Mouse (Mus musculus): ENCODE data around the gene Ubash3b.
A peak's percentile ranks its signal among the peaks of the same experiment; 100 is the strongest.

Ubash3b gene

DNA sequence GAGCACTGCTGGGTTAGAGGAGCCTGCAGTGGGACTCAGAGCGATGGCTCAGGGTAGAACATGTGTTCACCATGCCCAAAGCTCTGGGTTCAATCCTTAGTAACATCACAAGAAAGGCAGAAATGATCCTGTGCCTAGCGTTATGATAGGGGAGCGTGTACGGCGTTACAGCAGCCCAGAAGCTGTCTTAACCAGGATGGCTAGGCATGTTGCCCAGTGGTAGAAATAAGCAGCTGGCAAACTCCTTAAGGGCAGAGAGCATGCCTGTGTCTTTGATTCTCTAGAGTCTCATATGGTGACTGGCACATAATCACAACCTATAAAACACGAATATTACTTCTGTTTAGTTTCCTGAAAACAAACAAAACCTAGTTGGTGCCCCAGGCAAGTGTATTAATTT lies 170.0 kb downstream of the Ubash3b start:
- no peak for DNase-seq (ENCODE audit: low read depth)

- DNase-seq (ENCODE audit: low read depth), result peak; percentile 83
Observed at GRCm38 (mm10) chr9:40989940-40990588, 171.4 kb downstream of the Ubash3b start.

- no peak for DNase-seq (ENCODE audit: low read depth)
Observed at GRCm38 (mm10) chr9:40984313-40984712, 177.2 kb downstream of the Ubash3b start.

- DNase-seq (ENCODE audit: low read depth), result no peak
Observed at GRCm38 (mm10) chr9:40983758-40984157, 177.7 kb downstream of the Ubash3b start.

GRCm38 (mm10) chr9:40982480-40982879 lies 179.0 kb downstream of the Ubash3b start:
- no peak for DNase-seq (ENCODE audit: low read depth)

DNA sequence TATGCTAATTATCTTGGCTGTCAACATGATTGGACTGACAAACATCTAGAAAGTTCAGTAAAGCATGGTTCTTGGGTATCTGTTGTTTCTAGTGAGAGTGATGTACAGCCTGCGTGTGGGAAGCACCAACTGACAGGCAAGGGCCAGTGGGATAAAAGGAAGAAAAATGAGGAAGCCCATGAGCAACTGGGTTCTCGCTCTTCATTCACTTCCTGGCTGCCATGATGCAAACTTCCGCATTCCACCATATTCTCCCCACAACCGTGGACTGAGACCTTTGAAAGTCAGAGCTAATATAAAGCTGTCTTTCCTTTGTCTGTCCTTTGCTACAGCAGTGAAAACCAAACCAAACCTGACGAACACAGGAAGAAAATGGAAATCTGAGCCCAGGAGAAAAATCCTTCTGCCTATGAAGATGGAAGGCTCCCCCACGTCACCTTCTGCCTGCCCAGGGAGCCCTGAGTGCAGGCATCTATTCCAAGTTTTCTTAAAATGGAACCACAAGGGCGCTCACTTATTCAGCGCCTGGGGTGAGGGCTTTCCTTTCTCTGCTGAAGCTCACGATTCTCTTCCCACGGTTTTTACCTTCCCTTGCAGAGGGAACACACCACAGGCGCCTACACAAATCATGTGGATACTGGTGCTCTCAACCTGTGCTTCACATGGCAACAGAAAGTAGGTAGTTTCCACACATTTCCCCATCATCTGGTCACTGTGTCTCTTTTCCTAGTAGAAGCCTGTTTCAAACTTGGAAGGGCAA lies 187.3 kb downstream of the Ubash3b start:
- DNase-seq (ENCODE audit: low read depth), result no peak

DNA sequence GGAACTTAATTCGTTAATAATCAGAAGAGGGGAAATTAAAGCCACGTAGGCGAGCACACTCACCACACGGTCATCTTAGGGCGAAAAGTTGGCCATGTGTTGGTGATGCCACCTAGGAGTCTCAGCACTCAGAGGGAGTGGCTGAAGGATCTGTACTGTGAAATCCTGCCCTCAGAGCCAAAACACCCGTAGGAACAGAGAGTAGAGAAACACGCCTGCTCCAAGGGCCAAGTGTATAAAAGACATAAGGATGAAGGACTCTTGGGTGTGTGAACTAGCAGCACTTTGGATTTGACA lies 197.1 kb downstream of the Ubash3b start:
- no peak for DNase-seq (ENCODE audit: low read depth)

- DNase-seq (ENCODE audit: low read depth), result no peak
Observed at GRCm38 (mm10) chr9:40963586-40964417, 197.7 kb downstream of the Ubash3b start, which contains the start of gene Jhy. Gene Jhy (minus strand): TSS chr9:40964118.

DNA sequence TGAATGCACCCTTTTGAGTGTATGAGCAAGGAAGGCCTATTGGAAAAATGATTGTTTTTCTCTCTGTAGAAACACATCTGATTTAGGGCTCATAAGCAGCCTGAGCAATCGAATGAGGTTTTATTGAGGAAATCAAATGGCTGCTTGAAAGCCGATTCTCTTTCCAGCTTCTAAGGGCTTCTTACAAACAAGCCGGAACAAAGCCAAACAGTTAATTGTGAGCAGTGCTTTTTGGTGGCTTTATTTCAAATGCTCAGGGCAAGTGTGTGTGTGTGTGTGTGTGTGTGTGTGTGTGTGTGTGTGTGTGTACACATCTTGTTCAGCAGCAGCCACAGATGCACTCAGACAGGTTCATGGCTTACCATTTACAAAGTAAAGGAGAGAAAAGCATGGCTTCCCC lies 200.1 kb downstream of the Ubash3b start:
- DNase-seq (ENCODE audit: low read depth), result no peak
